In the genomic region with DNA sequence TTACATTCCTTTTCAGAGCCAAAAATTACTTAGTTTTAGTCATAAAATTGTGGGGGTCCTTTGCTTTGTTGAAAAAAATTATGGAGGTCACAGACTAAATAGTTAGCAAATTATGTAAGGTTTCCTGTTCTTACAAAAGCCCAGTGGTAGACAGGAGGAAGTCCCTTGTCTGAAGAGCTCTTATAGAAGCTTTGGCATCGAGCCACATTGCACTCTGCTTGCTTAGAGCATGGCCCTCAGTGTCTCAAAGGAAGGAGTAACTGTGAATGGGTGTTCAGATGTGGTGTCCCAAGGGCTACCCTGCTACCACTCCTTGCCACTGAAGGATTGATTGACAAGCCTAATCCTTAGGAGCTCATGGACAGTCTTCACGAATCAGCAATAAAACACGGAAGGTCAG, we compare ENCODE assay signal across 11 mouse cellular contexts. TPM values are rescaled to one million over a fixed set of nuclear protein-coding genes. Genes with fewer than 3 reads are reported as not detected.
DNase-seq lines count a peak whose midpoint lies in the region; ATAC-seq lines count a peak whose summit lies in the region.
"Had no signal": no experiment of that assay in that cellular context is flagged by ENCODE, and none has a peak within 500 bp of the region (broad histone marks: within the 10 kb centered on the region; RNA-seq: fewer than 3 reads in every experiment).

No protein-coding gene starts in this region.

- H3K36me3 ChIP-seq in heart, embryonic 16.5 days (ENCODE audit: control insufficient read depth, insufficient read depth) = no peaks in the 10 kb centered on the region
- no peaks in the 10 kb centered on the region for H3K36me3 ChIP-seq in midbrain, embryonic 11.5 days (ENCODE audit: control insufficient read depth, insufficient read depth, low read length)
- no peaks in the 10 kb centered on the region for H3K36me3 ChIP-seq in midbrain, embryonic 15.5 days (replicated peaks)
- H3K36me3 ChIP-seq: G1E; midbrain, embryonic 13.5 days had no signal

- H3K27ac ChIP-seq in heart, embryonic 16.5 days (ENCODE audit: low read length) = peak overlapping the region; percentile 41; the same call in 1 of the 2 replicates
- no peak overlapping the region for H3K27ac ChIP-seq in midbrain, embryonic 11.5 days (ENCODE audit: low read depth, low read length)
- H3K27ac ChIP-seq in midbrain, embryonic 15.5 days = no peak overlapping the region
- H3K27ac ChIP-seq: midbrain, embryonic 13.5 days had no signal

- no peak for DNase-seq in heart, adult 8-10 months (ENCODE audit: low spot score)
- peak; percentile 28 for DNase-seq in urinary bladder, postnatal 14 days (ENCODE audit: low spot score)
- no peak for DNase-seq in urinary bladder, adult 2 months (ENCODE audit: low spot score)
- DNase-seq in lung, adult 18-20 months = peak; percentile 56 to 79
- DNase-seq in MN1 (ENCODE audit: low spot score) = no peak
- DNase-seq in midbrain, embryonic 11.5 days (ENCODE audit: low spot score, missing footprints) = no peak

- no peak overlapping the region for H3K4me3 ChIP-seq in heart, embryonic 16.5 days (ENCODE audit: low read length)
- H3K4me3 ChIP-seq in midbrain, embryonic 11.5 days (ENCODE audit: low read depth, low read length) = no peak overlapping the region
- H3K4me3 ChIP-seq in midbrain, embryonic 15.5 days = no peak overlapping the region
- H3K4me3 ChIP-seq: midbrain, embryonic 13.5 days had no signal

- ATAC-seq in heart, embryonic 16.5 days (replicated peaks; ENCODE audit: extremely low read depth, insufficient read depth, low FRiP score) = no peak; the same call in 1 of the 2 replicates
- ATAC-seq in midbrain, embryonic 11.5 days (ENCODE audit: low FRiP score) = no peak
- ATAC-seq in midbrain, embryonic 15.5 days (replicated peaks) = no peak
- ATAC-seq: midbrain, embryonic 13.5 days had no signal

- WGBS in heart, embryonic 16.5 days = 54% methylated on average over 3 of the region's 3 CpGs
- WGBS in midbrain, embryonic 11.5 days = 76% methylated on average over 3 of the region's 3 CpGs
- 68% methylated on average over 3 of the region's 3 CpGs for WGBS in midbrain, embryonic 15.5 days

- no peaks in the 10 kb centered on the region for H3K9me3 ChIP-seq in heart, embryonic 16.5 days (replicated peaks; ENCODE audit: control insufficient read depth, low read length)
- H3K9me3 ChIP-seq in midbrain, embryonic 11.5 days (ENCODE audit: control insufficient read depth, low read length) = no peaks in the 10 kb centered on the region
- H3K9me3 ChIP-seq in midbrain, embryonic 15.5 days = no peaks in the 10 kb centered on the region
- H3K9me3 ChIP-seq: G1E; midbrain, embryonic 13.5 days had no signal

- H3K4me2 ChIP-seq in heart, embryonic 16.5 days (ENCODE audit: low read depth, low read length) = no peak overlapping the region
- no peak overlapping the region for H3K4me2 ChIP-seq in midbrain, embryonic 11.5 days
- H3K4me2 ChIP-seq in midbrain, embryonic 15.5 days = no peak overlapping the region
- H3K4me2 ChIP-seq: midbrain, embryonic 13.5 days had no signal

- peaks cover 3% of the 10 kb centered on the region; the same call in 1 of the 2 replicates for H3K4me1 ChIP-seq in heart, embryonic 16.5 days (ENCODE audit: control insufficient read depth, insufficient read depth, low read length)
- H3K4me1 ChIP-seq in midbrain, embryonic 11.5 days (ENCODE audit: control insufficient read depth, insufficient read depth, low read length) = no peaks in the 10 kb centered on the region
- H3K4me1 ChIP-seq in midbrain, embryonic 15.5 days = no peaks in the 10 kb centered on the region
- H3K4me1 ChIP-seq: midbrain, embryonic 13.5 days had no signal

- H3K27me3 ChIP-seq in heart, embryonic 16.5 days (ENCODE audit: control insufficient read depth, insufficient read depth, low read length) = no peaks in the 10 kb centered on the region
- H3K27me3 ChIP-seq in midbrain, embryonic 11.5 days (ENCODE audit: control insufficient read depth, insufficient read depth, low read length) = no peaks in the 10 kb centered on the region
- H3K27me3 ChIP-seq in midbrain, embryonic 15.5 days (replicated peaks) = no peaks in the 10 kb centered on the region
- H3K27me3 ChIP-seq: midbrain, embryonic 13.5 days had no signal

- H3K9ac ChIP-seq in heart, embryonic 16.5 days (ENCODE audit: low read length) = no peak overlapping the region
- no peak overlapping the region for H3K9ac ChIP-seq in midbrain, embryonic 11.5 days (ENCODE audit: low read length)
- H3K9ac ChIP-seq in midbrain, embryonic 15.5 days = no peak overlapping the region
- H3K9ac ChIP-seq: midbrain, embryonic 13.5 days had no signal

RNA-seq across cellular contexts. Expression of a gene that starts 25.3 kb away (rescaled TPM):
- polyA plus RNA-seq in heart, embryonic 16.5 days (2015; fragmentation: Nextera tagmentation; extraction: Ambion mirVana) = 3.5 and 4.2 TPM in 2 replicates
- total RNA-seq in heart, adult 8-10 months (2022) = 1 to 10 TPM; 2.6 to 4.0 (median 3.1) TPM
- 14.7 and 15.3 TPM in 2 replicates for polyA plus RNA-seq in urinary bladder, adult 2 months (2012; rRNA removed)
- polyA plus RNA-seq in midbrain, embryonic 11.5 days (2014; fragmentation: Nextera tagmentation; extraction: Ambion mirVana) = 3.2 and 3.4 TPM in 2 replicates
- polyA plus RNA-seq in midbrain, embryonic 15.5 days (2015; fragmentation: Nextera tagmentation; extraction: Ambion mirVana) = 0.49 and 0.74 TPM in 2 replicates

RNA-seq across cellular contexts. Expression of a gene that starts 40.8 kb away (rescaled TPM):
- polyA plus RNA-seq in heart, embryonic 16.5 days (2015; fragmentation: Nextera tagmentation; extraction: Ambion mirVana) = 218 and 227 TPM in 2 replicates
- total RNA-seq in heart, adult 8-10 months (2022) = 100 to 1,000 TPM in 2 of 4 experiments, 10 to 100 TPM in 2; 91.2 to 119 (median 96.3) TPM
- polyA plus RNA-seq in urinary bladder, adult 2 months (2012; rRNA removed) = 128 and 143 TPM in 2 replicates
- polyA plus RNA-seq in midbrain, embryonic 11.5 days (2014; fragmentation: Nextera tagmentation; extraction: Ambion mirVana) = 126 and 127 TPM in 2 replicates
- polyA plus RNA-seq in midbrain, embryonic 15.5 days (2015; fragmentation: Nextera tagmentation; extraction: Ambion mirVana) = 351 and 366 TPM in 2 replicates

RNA-seq across cellular contexts. Expression of a gene that starts 40.8 kb away (rescaled TPM):
- 8.2 and 9.0 TPM in 2 replicates for polyA plus RNA-seq in heart, embryonic 16.5 days (2015; fragmentation: Nextera tagmentation; extraction: Ambion mirVana)
- 1 to 10 TPM; 1.2 to 2.7 (median 2.4) TPM for total RNA-seq in heart, adult 8-10 months (2022)
- polyA plus RNA-seq in urinary bladder, adult 2 months (2012; rRNA removed) = 7.4 and 8.7 TPM in 2 replicates
- polyA plus RNA-seq in midbrain, embryonic 11.5 days (2014; fragmentation: Nextera tagmentation; extraction: Ambion mirVana) = 9.7 and 12.1 TPM in 2 replicates
- polyA plus RNA-seq in midbrain, embryonic 15.5 days (2015; fragmentation: Nextera tagmentation; extraction: Ambion mirVana) = 13.0 and 14.1 TPM in 2 replicates

RNA-seq across cellular contexts. Expression of a gene that starts 42.0 kb away (rescaled TPM):
- 2.8 and 7.2 TPM in 2 replicates for polyA plus RNA-seq in heart, embryonic 16.5 days (2015; fragmentation: Nextera tagmentation; extraction: Ambion mirVana)
- total RNA-seq in heart, adult 8-10 months (2022) = not detected
- 0.14 and 0.21 TPM in 2 replicates for polyA plus RNA-seq in urinary bladder, adult 2 months (2012; rRNA removed)
- polyA plus RNA-seq in midbrain, embryonic 11.5 days (2014; fragmentation: Nextera tagmentation; extraction: Ambion mirVana) = 0.21 TPM in 1 of 2 replicates, not detected in the other
- polyA plus RNA-seq in midbrain, embryonic 15.5 days (2015; fragmentation: Nextera tagmentation; extraction: Ambion mirVana) = 0.22 TPM in 1 of 2 replicates, not detected in the other
- total RNA-seq: heart, adult 18-20 months had no signal
- polyA plus RNA-seq: G1E had no signal

RNA-seq across cellular contexts. Expression of a gene that starts 42.7 kb away (rescaled TPM):
- polyA plus RNA-seq in heart, embryonic 16.5 days (2015; fragmentation: Nextera tagmentation; extraction: Ambion mirVana) = 116 and 121 TPM in 2 replicates
- total RNA-seq in heart, adult 8-10 months (2022) = 10 to 100 TPM; 22.2 to 31.6 (median 29.0) TPM
- polyA plus RNA-seq in urinary bladder, adult 2 months (2012; rRNA removed) = 55.2 and 69.0 TPM in 2 replicates
- polyA plus RNA-seq in midbrain, embryonic 11.5 days (2014; fragmentation: Nextera tagmentation; extraction: Ambion mirVana) = 226 and 232 TPM in 2 replicates
- polyA plus RNA-seq in midbrain, embryonic 15.5 days (2015; fragmentation: Nextera tagmentation; extraction: Ambion mirVana) = 173 TPM in 2 replicates

Comparison
In these comparisons a context has a peak if more than half of its experiments do, and no peak if none do; other contexts are left out.
1. DNase-seq: peak in urinary bladder, postnatal 14 days (single experiment) and lung, adult 18-20 months (2 of 2); none in heart, adult 8-10 months (single experiment), urinary bladder, adult 2 months (single experiment), MN1 (single experiment) and midbrain, embryonic 11.5 days (single experiment).